Mouse (Mus musculus) MEL (cell line): ENCODE data around the gene Aars. TPM values are rescaled to one million over a fixed set of nuclear protein-coding genes. Genes with fewer than 3 reads are reported as not detected.
"Not testable (repeated sequence)": the region's sequence is repeated elsewhere in the genome, so short reads cannot be mapped to it uniquely, and the experiment has no call there.

Experiments used
- DNase-seq: peaks from one replicate; pipeline ENCODE4 v3.0.0; 2011; ENCODE audit warnings: low read depth, low spot score
- H3K27ac ChIP-seq: 2 replicates; pipeline ENCODE4 v1.5.1; 2012; ENCODE audit warnings: low read depth, mild to moderate bottlenecking, control low read depth, low read length, moderate library complexity; ENCODE audit not compliant: control insufficient read depth
- H3K27me3 ChIP-seq, 2 experiments: fragments of 150-350 bp in 1 of 2; sonication (generic) in 1 of 2; 2 replicates each; pipeline ENCODE4 v1.6.1; 2012; ENCODE audit warnings: low read length in 2 of 2, mild to moderate bottlenecking in 2 of 2, improper control_type of control experiment in 1 of 2, moderate library complexity in 1 of 2; ENCODE audit not compliant: insufficient read depth in 2 of 2, control insufficient read depth in 1 of 2
- H3K36me3 ChIP-seq, 2 experiments: 2 replicates each; pipeline ENCODE4 v1.6.1; 2012 to 2014; ENCODE audit warnings: low read length in 2 of 2, improper control_type of control experiment in 1 of 2, inconsistent platforms in 1 of 2, mild to moderate bottlenecking in 1 of 2; ENCODE audit not compliant: insufficient read depth in 2 of 2, control insufficient read depth in 1 of 2
- H3K4me1 ChIP-seq, 2 experiments: fragments of 150-350 bp in 1 of 2; sonication (generic) in 1 of 2; 2 replicates each; pipeline ENCODE4 v1.6.1; 2012; ENCODE audit warnings: low read length in 2 of 2, improper control_type of control experiment in 1 of 2, mild to moderate bottlenecking in 1 of 2; ENCODE audit not compliant: insufficient read depth in 2 of 2, control insufficient read depth in 1 of 2
- H3K4me3 ChIP-seq, 2 experiments: fragments of 150-350 bp in 1 of 2; sonication (generic) in 1 of 2; 2 replicates each; pipeline ENCODE4 v1.5.1; 2012; ENCODE audit warnings: low read depth in 2 of 2, low read length in 2 of 2, mild to moderate bottlenecking in 2 of 2, moderate library complexity in 2 of 2, control low read depth in 1 of 2, improper control_type of control experiment in 1 of 2; ENCODE audit not compliant: control insufficient read depth in 1 of 2, insufficient read depth in 1 of 2
- H3K79me2 ChIP-seq: 2 replicates; pipeline ENCODE4 v1.6.1; 2012; ENCODE audit warnings: mild to moderate bottlenecking, low read length, moderate library complexity; ENCODE audit not compliant: control insufficient read depth, poor library complexity, insufficient read depth
- H3K9ac ChIP-seq: 2 replicates; pipeline ENCODE4 v1.6.1; 2012; ENCODE audit warnings: low read depth, mild to moderate bottlenecking, control low read depth, low read length, moderate library complexity; ENCODE audit not compliant: control insufficient read depth, poor library complexity, severe bottlenecking
- H3K9me3 ChIP-seq: fragments of 150-350 bp; sonication (generic); replicated peaks from 2 replicates; pipeline ENCODE4 v1.6.1; 2012; ENCODE audit warnings: mild to moderate bottlenecking, low read length, improper control_type of control experiment, moderate library complexity; ENCODE audit not compliant: insufficient read depth
- MEF2A ChIP-seq: IDR thresholded peaks from 2 replicates; pipeline ENCODE4 v1.6.1; 2014; ENCODE audit warnings: low read depth, mild to moderate bottlenecking, inconsistent platforms, low read length, improper control_type of control experiment; ENCODE audit not compliant: poor library complexity, insufficient replicate concordance, severe bottlenecking; ENCODE audit errors: extremely low read depth
- MXI1 ChIP-seq: IDR thresholded peaks from 2 replicates; pipeline ENCODE4 v1.6.1; 2011; ENCODE audit warnings: mild to moderate bottlenecking, low read depth, low read length, improper control_type of control experiment
- POLR2A ChIP-seq, 2 experiments: IDR thresholded peaks; 2 replicates each; pipeline ENCODE4 v1.6.1; 2011 to 2012; ENCODE audit warnings: low read length in 2 of 2, mild to moderate bottlenecking in 2 of 2, control low read depth in 1 of 2, improper control_type of control experiment in 1 of 2, low read depth in 1 of 2, moderate library complexity in 1 of 2; ENCODE audit not compliant: control insufficient read depth in 1 of 2, insufficient read depth in 1 of 2, poor library complexity in 1 of 2
- POLR2AphosphoS5 ChIP-seq: IDR thresholded peaks from 2 replicates; pipeline ENCODE4 v1.6.1; 2012; ENCODE audit warnings: low read depth, borderline replicate concordance, mild to moderate bottlenecking, inconsistent platforms, low read length, moderate library complexity, mixed read lengths
- USF2 ChIP-seq, 2 experiments: IDR thresholded peaks; 2 replicates each; pipeline ENCODE4 v1.6.1; 2011 to 2012; ENCODE audit warnings: improper control_type of control experiment in 2 of 2, low read length in 2 of 2, borderline replicate concordance in 1 of 2, inconsistent platforms in 1 of 2, low read depth in 1 of 2, mild to moderate bottlenecking in 1 of 2; ENCODE audit not compliant: insufficient read depth in 1 of 2
- ZNF384 ChIP-seq: IDR thresholded peaks from 2 replicates; pipeline ENCODE4 v1.6.1; 2012; ENCODE audit warnings: low read depth, mild to moderate bottlenecking, inconsistent platforms, low read length, improper control_type of control experiment
- polyA plus RNA-seq, 2 experiments: library from polyadenylated mRNA; stranded (reverse) in 1 of 2; unstranded in 1 of 2; fragments of >175 nt in 1 of 2; fragments of >200 nt in 1 of 2; gene quantifications; 2 replicates each; pipeline versions ENCODE4 v1.2.1 to v1.2.4; 2012; ENCODE audit warnings: low replicate concordance in 2 of 2, low read depth in 1 of 2; ENCODE audit not compliant: insufficient read length in 2 of 2, insufficient read depth in 1 of 2, missing spikeins in 1 of 2
- total RNA-seq: library from RNA; depleted of rRNA; stranded (reverse); fragments of 300-350 nt; gene quantifications from 2 replicates; pipeline ENCODE4 v1.2.3, GENCODE M21; 2012; rRNA removed

The Aars gene
- total and polyA plus RNA-seq, 3 experiments = 25.1 to 162 (median 106) TPM

DNA sequence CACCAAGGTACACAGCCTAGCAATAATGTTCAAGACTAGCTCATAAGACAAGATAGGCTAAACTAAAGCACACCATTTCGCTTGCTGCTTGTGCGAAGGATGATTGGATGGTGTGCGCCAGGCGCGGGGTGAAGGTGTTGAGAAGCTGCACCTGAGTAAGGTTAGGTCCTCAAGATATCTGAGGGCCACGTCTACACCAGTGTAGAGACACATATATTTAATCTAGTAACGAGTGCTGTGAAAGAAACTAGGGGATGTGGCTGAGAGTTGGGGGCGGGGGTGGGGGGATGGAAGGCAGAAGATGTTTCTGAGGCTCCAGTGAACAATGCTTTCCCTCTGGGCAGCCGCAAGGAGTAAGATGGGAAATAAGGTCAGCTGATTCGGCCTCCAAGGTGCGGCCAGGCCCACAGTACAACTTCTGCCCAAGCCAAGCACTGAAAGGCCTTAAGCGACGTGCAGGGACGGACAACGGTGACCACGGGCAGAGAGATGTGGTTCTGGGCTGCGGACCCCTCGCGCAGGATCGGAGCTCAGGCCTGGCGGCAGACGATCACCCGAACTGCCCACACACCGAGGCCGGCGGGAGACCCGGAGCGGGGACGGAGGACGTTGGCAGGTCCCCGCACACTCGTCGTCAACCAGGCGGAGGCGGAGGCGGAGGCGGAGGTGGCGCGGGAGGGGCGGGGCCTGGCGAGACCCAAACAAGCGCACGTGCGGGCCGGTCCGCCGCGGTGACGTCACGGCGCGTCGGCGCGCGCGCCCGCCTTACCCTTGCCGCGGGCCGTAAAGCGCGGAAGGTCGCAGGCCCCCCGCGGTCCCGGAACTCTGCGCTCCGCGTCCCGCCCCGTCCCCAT lies 61.1 kb downstream of the Aars start, which contains the start of gene Pdpr (continued):
- TF ChIP-seq MXI1 (peak; percentile 86; the same call in 1 of the 2 replicates), MEF2A (no peak), POLR2AphosphoS5 (no peak), ZNF384 (no peak), USF2 (IDR thresholded peaks at IDR 0.05; ENCODE audit: borderline replicate concordance in 1 of 2, insufficient read depth in 1 of 2, low read depth in 1 of 2, low read length in 2 of 2) (no peak)

GRCm38 (mm10) chr8:111094719-111095302 lies 61.9 kb downstream of the Aars start:
- not testable (repeated sequence) for H3K27ac ChIP-seq, H3K27me3 ChIP-seq, H3K36me3 ChIP-seq, H3K9me3 ChIP-seq, H3K4me1 ChIP-seq
- H3K79me2 ChIP-seq = peaks cover 11% of the 10 kb centered on the region
- peak overlapping the region; percentile 86 to 90 for H3K4me3 ChIP-seq
- TF ChIP-seq POLR2A (IDR thresholded peaks at IDR 0.05; ENCODE audit: control insufficient read depth in 1 of 2, insufficient read depth in 1 of 2, low read depth in 1 of 2, low read length in 2 of 2, poor library complexity in 1 of 2) (peak in 1 of 2 experiments; percentile 37; a peak in 1 of 4 replicates), MXI1 (peak; percentile 37)
- peak overlapping the region; percentile 80 for H3K9ac ChIP-seq
- peak; percentile 39 for DNase-seq

Other genes with a start within 250 kb of the Aars start
- 0.12 and 0.26 TPM in 2 replicates for gene Il34, start 227.2 kb upstream of the Aars start, total RNA-seq
- under 1 TPM in 1 of 2 experiments, not detected in 1; 0.18 TPM for gene Il34, start 227.2 kb upstream of the Aars start, polyA plus RNA-seq
- gene Cog4, start 186.5 kb upstream of the Aars start, total RNA-seq = 31.7 and 32.1 TPM in 2 replicates
- 10 to 100 TPM in 1 of 2 experiments, not detected in 1; 35.3 TPM for gene Cog4, start 186.5 kb upstream of the Aars start, polyA plus RNA-seq
- gene Sf3b3, start 186.4 kb upstream of the Aars start, total RNA-seq = 150 and 170 TPM in 2 replicates
- 100 to 1,000 TPM; 167 to 224 TPM for gene Sf3b3, start 186.4 kb upstream of the Aars start, polyA plus RNA-seq
- 8.3 and 9.1 TPM in 2 replicates for gene Fuk, start 130.7 kb upstream of the Aars start, total RNA-seq
- 10 to 100 TPM in 1 of 2 experiments, not detected in 1; 10.6 TPM for gene Fuk, start 130.7 kb upstream of the Aars start, polyA plus RNA-seq
- 4.0 and 5.2 TPM in 2 replicates for gene St3gal2, start 113.2 kb upstream of the Aars start, total RNA-seq
- 10 to 100 TPM in 1 of 2 experiments, not detected in 1; 18.0 TPM for gene St3gal2, start 113.2 kb upstream of the Aars start, polyA plus RNA-seq
- gene Ddx19a, start 35.3 kb upstream of the Aars start, total RNA-seq = 17.0 and 17.3 TPM in 2 replicates
- gene Ddx19a, start 35.3 kb upstream of the Aars start, polyA plus RNA-seq = 100 to 1,000 TPM in 1 of 2 experiments, 10 to 100 TPM in 1; 59.0 to 168 TPM
- 17.8 and 18.1 TPM in 2 replicates for gene Ddx19b, start 1.4 kb upstream of the Aars start, total RNA-seq
- 100 to 1,000 TPM in 1 of 2 experiments, 10 to 100 TPM in 1; 18.6 to 112 TPM for gene Ddx19b, start 1.4 kb upstream of the Aars start, polyA plus RNA-seq
- 19.2 and 26.4 TPM in 2 replicates for gene Exosc6, start 23.2 kb downstream of the Aars start, total RNA-seq
- gene Exosc6, start 23.2 kb downstream of the Aars start, polyA plus RNA-seq = 1 to 10 TPM in 1 of 2 experiments, not detected in 1; 8.0 TPM
- not detected in 2 replicates for gene Clec18a, start 59.3 kb downstream of the Aars start, total RNA-seq
- not detected for gene Clec18a, start 59.3 kb downstream of the Aars start, polyA plus RNA-seq
- gene Pdpr, start 61.5 kb downstream of the Aars start, total RNA-seq = 13.0 and 13.5 TPM in 2 replicates
- gene Pdpr, start 61.5 kb downstream of the Aars start, polyA plus RNA-seq = 10 to 100 TPM in 1 of 2 experiments, not detected in 1; 13.4 TPM
- gene Glg1, start 226.1 kb downstream of the Aars start, total RNA-seq = 15.9 and 20.2 TPM in 2 replicates
- 10 to 100 TPM; 34.3 to 37.2 TPM for gene Glg1, start 226.1 kb downstream of the Aars start, polyA plus RNA-seq